Mouse (Mus musculus) kidney, adult 9 months (tissue): ENCODE results near the gene Spock1.
"Not testable (repeated sequence)": the region's sequence is repeated elsewhere in the genome, so short reads cannot be mapped to it uniquely, and the experiment has no call there.

ENCODE experiments used
- DNase-seq: peaks from one replicate; pipeline ENCODE4 v3.0.0; 2022

Gene Spock1

DNA sequence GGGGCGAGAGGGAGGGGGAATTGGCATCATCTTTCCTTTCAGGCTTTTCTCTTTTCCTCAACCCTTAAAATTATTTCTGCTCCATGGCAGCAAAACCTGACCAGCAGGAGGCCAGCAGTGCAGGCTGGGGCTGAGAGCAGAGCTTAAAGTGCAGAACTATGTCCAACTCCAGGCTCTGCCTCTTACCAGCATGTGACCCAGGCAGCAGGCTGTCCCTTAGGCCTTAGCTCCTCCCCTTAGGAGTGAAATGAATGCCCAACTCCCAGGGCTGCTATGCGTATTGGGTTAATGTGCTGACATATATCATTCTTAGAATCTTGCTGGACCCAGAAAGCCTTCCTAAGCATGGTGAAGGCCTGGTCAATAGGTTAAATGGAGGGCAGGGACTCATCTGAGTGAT lies 434.1 kb downstream of the Spock1 start:
- no peak for DNase-seq

DNA sequence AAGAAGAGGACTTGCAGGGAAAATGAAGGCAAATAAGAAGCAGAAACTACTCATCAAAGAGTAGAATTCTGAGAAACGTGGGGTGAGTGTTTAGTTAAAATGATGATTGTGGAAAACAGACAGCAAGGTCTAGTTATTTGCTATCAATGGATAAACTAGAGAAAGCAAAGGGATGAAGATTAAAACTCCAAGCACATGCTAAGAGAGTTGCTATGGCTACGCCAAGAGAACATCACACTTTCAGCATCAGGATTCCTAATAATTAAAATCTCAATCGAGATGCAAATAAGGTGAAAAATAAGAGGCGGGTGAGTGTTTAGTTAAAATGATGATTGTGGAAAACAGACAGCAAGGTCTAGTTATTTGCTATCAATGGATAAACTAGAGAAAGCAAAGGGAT lies 437.2 kb downstream of the Spock1 start:
- DNase-seq: not testable (repeated sequence)

GRCm38 (mm10) chr13:57459978-57460377 lies 448.2 kb downstream of the Spock1 start:
- no peak for DNase-seq

DNA sequence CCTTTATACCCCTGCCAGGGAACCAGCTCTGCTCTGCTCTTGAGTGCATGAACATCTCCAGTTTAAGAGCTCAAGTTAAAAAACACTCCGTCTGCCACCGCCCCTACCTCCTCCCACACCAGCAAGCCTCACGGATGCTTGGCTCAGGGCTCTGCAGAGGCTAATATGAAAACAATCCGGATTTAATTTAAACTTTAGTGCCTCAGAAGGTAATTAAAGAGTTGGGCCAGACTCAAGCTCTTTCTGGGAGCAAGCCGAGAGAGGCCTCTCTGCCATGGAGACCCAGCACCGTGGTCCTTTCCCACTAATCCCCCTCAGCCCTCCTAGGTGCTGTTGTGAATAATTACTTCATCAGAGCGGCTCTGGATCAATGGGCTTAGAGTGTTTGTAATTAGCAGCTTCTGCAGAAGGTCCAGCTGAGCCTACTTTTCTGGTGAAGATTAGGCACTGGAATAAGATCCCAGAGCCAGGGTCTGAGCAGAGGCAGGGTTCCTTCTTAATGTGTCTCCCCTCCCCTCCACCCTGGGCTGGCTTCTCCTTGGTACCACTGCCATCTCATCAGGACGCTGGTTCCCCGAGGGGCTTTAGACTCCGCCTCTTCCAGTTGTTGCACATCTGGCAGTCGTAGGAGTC lies 457.8 kb downstream of the Spock1 start:
- no peak for DNase-seq

DNA sequence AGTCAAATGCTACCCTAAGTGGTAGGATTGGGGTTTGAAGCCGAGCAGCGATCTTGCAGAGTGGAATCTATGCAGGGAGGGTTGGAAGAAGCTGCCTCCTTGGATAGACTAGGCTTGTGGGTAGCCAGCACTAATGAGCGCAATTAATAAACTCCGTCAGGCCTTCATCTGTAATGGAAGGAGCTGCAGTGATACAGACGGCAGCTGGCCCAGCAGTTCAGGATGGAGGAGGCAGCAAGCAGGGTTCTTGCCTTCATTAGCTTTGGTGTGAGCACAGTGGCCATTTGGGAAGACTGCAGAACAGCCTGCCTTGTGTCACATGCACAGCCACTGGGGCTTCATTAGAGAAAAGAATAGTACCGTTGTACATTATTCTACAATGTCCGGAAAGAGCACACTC lies 459.2 kb downstream of the Spock1 start:
- no peak for DNase-seq

DNA sequence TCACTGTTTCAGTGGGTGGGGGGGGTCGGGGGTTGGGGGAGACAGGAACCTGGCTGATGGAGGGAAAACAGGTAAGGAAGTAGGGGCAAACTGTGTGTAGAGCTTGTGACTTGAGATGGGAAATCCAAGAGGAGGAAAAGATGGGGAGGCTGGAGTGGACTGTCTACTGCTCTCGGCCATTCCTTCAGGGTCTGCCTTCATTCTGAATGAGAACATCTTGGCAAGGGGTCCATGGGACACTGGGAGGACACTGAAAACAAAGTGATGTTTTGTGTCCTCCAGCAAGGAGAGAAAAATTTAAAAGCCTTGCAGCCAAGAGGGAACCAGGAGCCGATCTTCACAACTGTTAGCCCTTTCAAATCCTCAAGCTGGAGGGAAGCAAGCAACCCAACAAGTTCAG lies 463.2 kb downstream of the Spock1 start:
- no peak for DNase-seq

DNA sequence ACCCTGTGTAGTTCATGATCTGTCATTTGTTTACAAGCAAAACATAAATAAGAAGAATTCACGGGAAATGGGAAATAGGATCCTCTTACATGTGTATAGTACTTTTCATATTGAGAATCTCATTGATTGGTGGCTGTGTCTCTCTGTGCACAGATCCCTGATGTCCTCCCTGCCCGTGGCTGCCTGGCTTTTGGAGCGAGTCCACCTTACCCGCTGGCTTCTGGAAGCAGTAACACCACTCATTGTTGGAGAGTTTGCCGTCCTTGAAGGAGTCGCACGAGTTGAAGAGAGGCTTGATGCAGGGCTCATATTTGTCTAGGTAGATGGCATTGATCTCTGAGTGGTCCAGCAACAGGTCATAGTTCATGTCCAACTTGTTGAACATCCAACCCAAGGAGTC lies 468.0 kb downstream of the Spock1 start:
- DNase-seq: no peak

DNA sequence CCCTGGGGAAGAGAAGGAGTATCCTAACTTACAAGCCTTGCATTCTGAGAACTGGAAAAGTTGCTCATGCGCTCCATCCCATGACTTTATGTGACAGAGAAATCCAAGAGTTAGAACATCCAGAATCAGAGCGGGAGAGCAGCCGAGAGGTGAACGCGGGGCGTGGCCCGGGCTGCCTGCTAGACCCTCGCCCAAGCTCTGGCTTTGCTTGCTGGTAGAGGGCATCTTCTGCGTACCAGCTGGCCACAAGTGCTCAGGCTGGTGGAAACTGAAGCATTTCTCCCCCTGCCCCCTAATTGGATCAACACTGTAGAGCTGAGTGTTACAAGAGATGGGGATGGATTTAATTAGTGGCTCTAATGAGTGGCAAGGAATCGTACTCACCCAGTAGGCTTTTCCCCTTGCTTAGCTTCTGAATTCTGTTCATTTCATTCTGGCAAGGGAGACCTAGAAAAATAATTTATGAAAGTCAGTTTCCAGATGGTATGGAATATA lies 472.4 kb downstream of the Spock1 start:
- DNase-seq: no peak

DNA sequence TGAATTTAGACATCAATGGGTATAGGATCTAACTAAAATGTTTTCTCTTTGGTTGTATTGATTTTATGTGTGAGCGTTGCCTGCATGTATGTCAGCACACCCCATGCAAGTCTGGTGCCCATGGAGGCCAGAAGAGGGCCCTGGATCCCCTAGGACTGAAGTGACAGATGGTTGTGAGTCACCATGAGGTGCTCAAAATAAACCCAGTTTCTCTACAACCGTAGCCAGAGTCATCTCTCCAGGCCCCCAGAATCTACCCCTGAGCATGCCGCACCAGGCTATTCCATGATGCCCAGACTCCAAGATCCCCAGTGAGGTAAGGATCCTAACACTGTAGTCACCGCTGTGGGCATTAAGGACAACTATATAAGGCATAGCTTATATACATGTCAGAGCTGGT lies 474.3 kb downstream of the Spock1 start:
- no peak for DNase-seq

GRCm38 (mm10) chr13:57431815-57432214 lies 476.3 kb downstream of the Spock1 start:
- no peak for DNase-seq

- DNase-seq: no peak
Observed at GRCm38 (mm10) chr13:57428840-57429239, 479.3 kb downstream of the Spock1 start.

GRCm38 (mm10) chr13:57418781-57419180 lies 489.4 kb downstream of the Spock1 start:
- DNase-seq: no peak

DNA sequence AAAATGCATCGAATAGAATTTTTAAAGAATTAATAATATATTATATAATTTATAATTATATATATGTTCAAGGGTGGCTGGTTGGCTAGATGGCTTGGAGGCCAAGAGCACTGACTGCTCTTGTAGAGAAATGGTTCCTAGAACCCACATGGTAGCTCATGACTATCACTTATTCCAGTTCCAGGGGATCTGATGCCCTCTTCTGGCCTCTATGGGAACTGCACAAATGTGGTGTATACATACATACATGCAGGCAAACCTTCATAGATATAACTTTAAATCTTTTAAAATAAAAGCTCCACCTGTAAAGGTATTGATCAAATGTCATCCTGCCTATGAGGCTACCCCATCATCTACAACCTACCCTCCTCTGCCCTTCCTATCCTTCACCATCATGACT lies 493.4 kb downstream of the Spock1 start:
- DNase-seq: no peak

DNA sequence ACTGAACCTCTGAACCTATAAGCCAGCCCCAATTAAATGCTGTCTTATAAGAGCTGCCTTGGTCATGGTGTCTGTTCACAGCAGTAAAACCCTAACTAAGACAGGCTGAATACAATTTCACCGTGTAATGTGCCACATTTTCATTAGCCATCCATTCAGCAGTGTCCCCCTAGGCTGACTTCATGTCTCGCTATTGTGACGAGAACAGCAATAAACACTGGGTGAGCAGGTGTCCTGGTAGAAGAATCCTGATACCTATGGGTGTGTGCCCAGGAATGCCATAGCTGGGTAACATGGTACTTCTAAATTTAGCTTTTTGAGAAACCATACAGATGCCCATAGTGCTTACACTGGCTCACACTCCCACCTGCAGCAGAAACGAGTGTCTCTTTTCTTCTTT lies 500.5 kb downstream of the Spock1 start:
- no peak for DNase-seq

DNA sequence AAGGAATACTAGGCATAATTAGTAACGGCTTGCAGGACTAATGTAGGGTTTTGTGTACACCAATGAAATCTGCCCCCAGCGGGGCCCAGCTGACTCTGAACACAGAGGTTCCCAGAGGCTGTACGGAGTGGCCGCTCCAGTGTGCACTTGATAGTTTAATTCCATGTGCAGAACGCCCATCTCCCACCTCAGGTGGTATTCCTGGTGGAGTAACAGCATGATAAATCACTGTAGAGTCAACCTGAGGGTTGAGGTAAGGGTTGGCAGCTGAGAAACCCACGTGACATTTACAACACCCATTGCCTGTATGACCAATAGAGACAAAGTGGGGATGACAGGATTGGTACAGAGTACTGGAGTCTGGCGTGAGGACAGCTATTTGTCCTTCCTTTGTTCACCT lies 505.7 kb downstream of the Spock1 start:
- DNase-seq: no peak

DNA sequence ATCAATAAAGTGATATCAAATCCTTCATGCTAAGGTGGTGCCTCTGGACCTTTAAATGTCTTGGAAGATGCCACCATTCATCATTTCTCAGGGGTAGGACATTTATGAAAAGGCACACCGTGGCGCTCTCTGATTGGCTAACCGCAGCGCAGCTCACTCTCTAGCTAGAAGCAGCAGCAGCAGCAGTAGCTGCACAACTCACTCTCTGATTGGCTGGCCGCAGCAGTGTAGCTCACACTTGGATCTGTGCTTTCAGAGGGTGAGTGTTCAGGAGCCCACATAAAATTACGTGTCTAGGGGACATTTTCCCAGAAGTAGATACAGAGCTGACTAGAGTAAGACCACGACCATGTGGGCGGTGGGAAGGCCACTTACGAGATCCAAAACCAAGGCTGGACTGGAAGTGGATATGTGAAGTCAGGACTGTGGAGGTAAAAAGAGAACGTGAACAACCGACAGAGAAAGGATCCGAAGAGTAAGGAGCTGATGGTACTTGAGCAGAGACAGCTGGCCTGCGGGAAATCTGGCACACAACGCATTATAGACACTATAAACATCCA lies 535.9 kb downstream of the Spock1 start:
- no peak for DNase-seq
